ENCODE assay signal across 10 mouse cellular contexts in genomic region chr3:55793842-55794575, GRCm38 (mm10). TPM values are rescaled to one million over a fixed set of nuclear protein-coding genes. Genes with fewer than 3 reads are reported as not detected.
DNase-seq lines count a peak whose midpoint lies in the region; ATAC-seq lines count a peak whose summit lies in the region.
"Had no signal": no experiment of that assay in that cellular context is flagged by ENCODE, and none has a peak within 500 bp of the region (broad histone marks: within the 10 kb centered on the region; RNA-seq: fewer than 3 reads in every experiment).

No protein-coding gene starts in this region.

- H3K4me1 ChIP-seq in forebrain, embryonic 15.5 days = no peaks in the 10 kb centered on the region
- peaks cover 6% of the 10 kb centered on the region; the same call in 1 of the 2 replicates for H3K4me1 ChIP-seq in forebrain, embryonic 16.5 days (replicated peaks; ENCODE audit: control insufficient read depth, insufficient read depth, low read length)
- H3K4me1 ChIP-seq: stomach, embryonic 15.5 days had no signal

- 60% methylated on average over 7 of the region's 7 CpGs for WGBS in forebrain, embryonic 15.5 days
- 55% methylated on average over 7 of the region's 7 CpGs for WGBS in forebrain, embryonic 16.5 days

- no peaks in the 10 kb centered on the region for H3K36me3 ChIP-seq in forebrain, embryonic 15.5 days
- peaks cover 2% of the 10 kb centered on the region; the same call in 1 of the 2 replicates for H3K36me3 ChIP-seq in forebrain, embryonic 16.5 days (ENCODE audit: control insufficient read depth, insufficient read depth)
- H3K36me3 ChIP-seq: stomach, embryonic 15.5 days had no signal

- no peak for ATAC-seq in erythroblast, adult 5-6 weeks (replicated peaks; ENCODE audit: low FRiP score, poor library complexity, severe bottlenecking)
- ATAC-seq in forebrain, embryonic 15.5 days (replicated peaks) = no peak
- no peak for ATAC-seq in forebrain, embryonic 16.5 days

- H3K27ac ChIP-seq in forebrain, embryonic 15.5 days (replicated peaks) = no peak overlapping the region
- no peak overlapping the region for H3K27ac ChIP-seq in forebrain, embryonic 16.5 days (ENCODE audit: low read length)
- H3K27ac ChIP-seq: stomach, embryonic 15.5 days had no signal

- no peak overlapping the region for H3K9ac ChIP-seq in forebrain, embryonic 15.5 days (replicated peaks)
- no peak overlapping the region for H3K9ac ChIP-seq in forebrain, embryonic 16.5 days (replicated peaks; ENCODE audit: low read depth, low read length)
- H3K9ac ChIP-seq: stomach, embryonic 15.5 days had no signal

- intact Hi-C loops in heart, postnatal 14 days (cut with DNase I) = no loop called here

- DNase-seq in urinary bladder, postnatal 14 days (ENCODE audit: low spot score) = peak; percentile 48
- no peak for DNase-seq in urinary bladder, adult 18-20 months (ENCODE audit: low spot score in 2 of 2)
- peak; percentile 92 to 93 for DNase-seq in cerebellum, postnatal 10 days
- DNase-seq in heart, postnatal 14 days = peak; percentile 76 to 85
- DNase-seq in lung, postnatal 4 days = peak; percentile 48 to 54

- H3K27me3 ChIP-seq in forebrain, embryonic 15.5 days = peaks cover 11% of the 10 kb centered on the region
- H3K27me3 ChIP-seq in forebrain, embryonic 16.5 days (replicated peaks; ENCODE audit: control insufficient read depth, insufficient read depth, low read length) = peaks cover 6% of the 10 kb centered on the region
- H3K27me3 ChIP-seq: stomach, embryonic 15.5 days had no signal

- H3K9me3 ChIP-seq in forebrain, embryonic 15.5 days = no peaks in the 10 kb centered on the region
- no peaks in the 10 kb centered on the region for H3K9me3 ChIP-seq in forebrain, embryonic 16.5 days (ENCODE audit: control insufficient read depth, low read length)
- H3K9me3 ChIP-seq: megakaryocyte, embryonic 14.5 days; stomach, embryonic 15.5 days had no signal

- H3K4me3 ChIP-seq in forebrain, embryonic 15.5 days = no peak overlapping the region
- H3K4me3 ChIP-seq in forebrain, embryonic 16.5 days (replicated peaks; ENCODE audit: low read length) = no peak overlapping the region
- H3K4me3 ChIP-seq: megakaryocyte, embryonic 14.5 days; stomach, embryonic 15.5 days had no signal

- no peak overlapping the region for H3K4me2 ChIP-seq in forebrain, embryonic 15.5 days (replicated peaks)
- no peak overlapping the region for H3K4me2 ChIP-seq in forebrain, embryonic 16.5 days (ENCODE audit: low read length)
- H3K4me2 ChIP-seq: stomach, embryonic 15.5 days had no signal

RNA-seq across cellular contexts. Expression of gene Mab21l1, which starts 11.7 kb away (rescaled TPM):
- not detected for total RNA-seq in heart, postnatal 14 days (2021)
- not detected in 2 replicates for total RNA-seq in erythroblast, adult 5-6 weeks (2015; ENCODE audit: low replicate concordance)
- total RNA-seq in erythroblast, adult 5-6 weeks (2017; ENCODE audit: low replicate concordance) = not detected in 2 replicates
- 16.8 and 17.8 TPM in 2 replicates for polyA plus RNA-seq in forebrain, embryonic 15.5 days (2015; fragmentation: Nextera tagmentation; extraction: Ambion mirVana)
- 17.5 and 32.2 TPM in 2 replicates for polyA plus RNA-seq in forebrain, embryonic 16.5 days (2015; fragmentation: Nextera tagmentation; extraction: Ambion mirVana)

Comparison
In these comparisons a context has a peak if more than half of its experiments do, and no peak if none do; other contexts are left out.
1. DNase-seq: peak in urinary bladder, postnatal 14 days (single experiment), cerebellum, postnatal 10 days (2 of 2), heart, postnatal 14 days (2 of 2) and lung, postnatal 4 days (2 of 2); none in urinary bladder, adult 18-20 months (0 of 2).